Mouse (Mus musculus): ENCODE measurements around the gene Tex33. TPM values are rescaled to one million over a fixed set of nuclear protein-coding genes. Genes with fewer than 3 reads are reported as not detected.

The Tex33 gene
- total RNA-seq (2021): not detected

DNA sequence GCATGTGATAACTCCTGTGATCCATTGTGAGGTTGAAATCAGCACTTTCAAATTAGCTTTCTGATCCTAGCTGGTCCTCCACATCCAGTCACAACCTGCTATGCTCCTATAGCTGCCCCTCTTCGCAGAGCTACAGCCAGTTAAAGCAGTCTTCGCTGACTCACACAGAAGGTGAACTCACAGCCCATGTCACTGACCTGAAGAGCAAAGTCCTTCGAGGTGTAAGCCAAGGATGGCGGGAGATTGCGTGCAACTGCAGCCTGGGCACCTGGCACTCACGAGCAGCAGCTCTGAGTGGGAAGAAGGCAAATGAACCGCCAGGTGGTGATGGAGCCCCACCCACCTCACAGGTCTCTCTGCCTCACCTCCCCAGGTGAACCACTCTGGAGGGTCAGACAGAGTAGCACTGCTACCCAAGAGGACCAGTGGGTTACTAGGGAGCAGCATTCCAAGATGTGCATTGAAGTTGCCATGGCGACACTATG, at the start of gene Tex33:
Gene Tex33 (minus strand): TSS at position 435 of the 485 bp plus-strand sequence.
- no peak for DNase-seq (ENCODE audit: extremely low spot score in 1 of 2, low spot score in 1 of 2)

DNA sequence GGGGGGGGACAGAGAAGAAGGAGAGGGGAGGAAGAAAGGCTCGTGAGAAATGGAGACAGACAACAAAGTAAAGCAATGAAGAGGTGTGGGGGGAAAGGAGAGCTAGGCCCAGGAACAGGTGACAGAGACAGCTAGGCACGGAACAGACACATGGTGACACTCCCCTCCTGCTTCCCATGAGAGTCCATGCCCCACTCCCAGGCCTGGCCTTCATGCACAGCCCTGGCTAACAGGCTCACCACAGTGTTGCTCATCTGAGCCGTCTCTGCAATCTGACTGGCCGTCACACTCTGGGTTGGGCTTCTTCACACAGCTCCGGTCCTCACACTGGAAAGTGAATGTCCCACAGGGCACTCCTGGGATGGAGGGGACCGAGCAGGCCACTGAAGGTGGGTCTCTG, 48.1 kb upstream of the Tex33 start:
- no peak for DNase-seq (ENCODE audit: extremely low spot score in 1 of 2, low spot score in 1 of 2)

DNA sequence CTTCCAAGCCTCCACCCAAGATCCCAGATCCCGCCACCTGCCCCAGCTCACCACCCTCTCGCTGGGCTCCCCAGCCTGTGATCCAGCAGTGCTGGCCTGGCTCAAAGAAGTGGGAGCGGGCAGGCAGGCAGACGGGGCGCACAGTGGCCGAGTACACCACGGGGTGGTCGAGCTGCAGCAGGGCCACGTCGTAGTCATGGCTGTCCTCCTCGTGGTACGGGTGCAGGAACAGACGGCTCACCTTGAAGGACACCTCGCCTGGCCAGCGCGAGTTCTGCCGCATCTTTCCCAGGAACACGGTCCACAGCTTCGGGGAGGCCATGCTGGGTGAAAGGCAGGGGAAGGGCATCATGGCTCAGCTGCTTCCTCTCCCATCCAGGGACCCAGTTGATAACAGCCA, 46.5 kb upstream of the Tex33 start:
- DNase-seq (ENCODE audit: extremely low spot score in 1 of 2, low spot score in 1 of 2): no peak

DNA sequence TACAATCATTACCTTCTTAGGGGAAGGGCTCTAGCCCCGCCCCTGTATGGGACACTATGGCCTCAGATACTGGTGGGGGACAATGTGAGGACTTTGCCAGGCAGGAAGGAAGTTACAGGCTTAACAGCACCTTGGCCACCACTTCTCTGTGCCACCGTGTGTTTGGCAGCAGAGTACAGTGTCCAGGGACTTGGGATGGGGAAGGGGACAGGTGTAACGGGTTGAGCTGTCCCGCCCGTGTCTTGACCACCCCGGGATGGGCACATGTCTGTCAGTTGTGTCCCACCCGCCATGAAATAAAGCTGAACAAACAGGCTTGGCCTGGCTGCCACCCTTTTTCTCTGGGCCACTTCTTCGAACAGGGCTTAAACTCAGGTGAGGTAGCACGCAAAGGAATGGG, 43.3 kb upstream of the Tex33 start:
- DNase-seq (ENCODE audit: extremely low spot score in 1 of 2, low spot score in 1 of 2): no peak

DNA sequence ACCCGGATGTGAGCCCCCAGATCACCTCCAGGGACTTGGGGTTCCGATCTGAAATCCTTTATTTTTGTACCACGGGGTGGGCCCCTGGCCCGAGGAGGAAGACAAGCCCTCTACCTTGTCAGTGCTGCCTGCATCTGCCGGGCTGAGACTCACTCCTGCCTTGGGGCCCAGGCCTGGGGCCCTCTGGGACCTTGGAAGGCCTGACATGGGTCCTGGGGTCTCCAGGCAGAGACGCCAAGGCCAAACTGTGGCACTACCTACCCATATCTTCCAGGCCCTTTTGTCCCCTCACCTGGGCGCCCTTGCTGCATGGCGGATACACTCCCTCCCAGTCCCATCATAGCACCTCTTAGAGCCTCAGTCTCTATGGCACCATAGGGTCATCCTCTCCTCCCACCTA, 42.8 kb upstream of the Tex33 start:
- DNase-seq (ENCODE audit: extremely low spot score in 1 of 2, low spot score in 1 of 2): no peak

DNA sequence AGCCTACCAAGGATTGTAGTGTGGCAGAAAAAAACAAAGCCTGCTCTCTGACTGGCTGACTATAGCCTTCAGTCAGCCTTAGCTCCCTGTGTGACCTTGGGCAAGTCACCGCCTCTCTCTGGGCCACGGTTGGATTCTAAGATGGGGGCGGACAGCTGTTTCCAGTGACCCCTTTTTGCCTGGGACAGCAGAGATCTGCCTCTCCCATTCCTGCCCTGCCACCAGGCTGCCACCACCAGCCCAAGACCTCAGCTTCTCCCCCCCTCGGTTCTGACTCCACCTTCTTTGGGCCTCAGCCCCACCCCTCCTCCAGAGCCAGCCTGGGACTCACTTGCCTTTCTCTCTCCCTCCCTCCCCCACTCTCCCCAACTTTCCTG, 42.3 kb upstream of the Tex33 start:
- no peak for DNase-seq (ENCODE audit: extremely low spot score in 1 of 2, low spot score in 1 of 2)

DNA sequence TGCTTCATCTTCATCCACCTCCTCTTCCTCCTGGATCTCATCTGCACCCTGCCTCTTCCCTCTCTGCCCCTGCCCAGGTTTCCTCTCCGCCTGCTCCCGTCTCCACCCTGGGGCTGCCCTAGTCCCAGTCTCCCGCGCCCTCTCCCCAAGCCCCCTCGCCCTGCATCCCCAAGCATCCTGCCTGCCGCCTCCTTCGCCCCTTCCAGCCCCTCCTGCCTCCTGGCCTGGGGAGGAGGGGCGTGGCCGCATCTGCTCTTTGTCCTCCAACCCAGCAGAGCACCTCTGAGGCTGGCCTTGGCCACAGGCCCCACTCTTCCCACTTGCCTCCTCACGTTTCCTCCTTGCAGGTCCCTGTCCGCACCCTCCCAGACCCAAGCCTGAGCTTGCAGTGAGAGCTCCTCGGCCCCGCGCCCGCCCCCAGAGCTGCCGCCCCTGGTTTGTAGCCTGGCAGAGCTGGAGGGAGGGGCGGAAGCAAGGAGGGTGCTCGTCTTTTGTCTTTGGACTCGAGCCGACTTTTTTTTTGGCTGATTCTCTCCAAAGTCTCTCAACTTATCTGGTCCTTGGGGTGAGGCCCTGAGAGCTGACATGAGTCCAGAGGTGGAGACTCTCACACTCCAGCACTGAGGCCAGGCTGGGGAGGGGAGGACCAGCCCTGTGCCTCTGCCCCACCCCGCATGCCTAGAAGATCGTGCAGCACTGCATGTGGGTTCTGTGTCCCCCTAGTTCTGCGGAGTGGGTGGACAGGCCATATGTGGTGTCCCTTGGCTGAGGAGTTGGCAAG, 41.7 kb upstream of the Tex33 start:
- DNase-seq (ENCODE audit: extremely low spot score in 1 of 2, low spot score in 1 of 2): no peak

DNA sequence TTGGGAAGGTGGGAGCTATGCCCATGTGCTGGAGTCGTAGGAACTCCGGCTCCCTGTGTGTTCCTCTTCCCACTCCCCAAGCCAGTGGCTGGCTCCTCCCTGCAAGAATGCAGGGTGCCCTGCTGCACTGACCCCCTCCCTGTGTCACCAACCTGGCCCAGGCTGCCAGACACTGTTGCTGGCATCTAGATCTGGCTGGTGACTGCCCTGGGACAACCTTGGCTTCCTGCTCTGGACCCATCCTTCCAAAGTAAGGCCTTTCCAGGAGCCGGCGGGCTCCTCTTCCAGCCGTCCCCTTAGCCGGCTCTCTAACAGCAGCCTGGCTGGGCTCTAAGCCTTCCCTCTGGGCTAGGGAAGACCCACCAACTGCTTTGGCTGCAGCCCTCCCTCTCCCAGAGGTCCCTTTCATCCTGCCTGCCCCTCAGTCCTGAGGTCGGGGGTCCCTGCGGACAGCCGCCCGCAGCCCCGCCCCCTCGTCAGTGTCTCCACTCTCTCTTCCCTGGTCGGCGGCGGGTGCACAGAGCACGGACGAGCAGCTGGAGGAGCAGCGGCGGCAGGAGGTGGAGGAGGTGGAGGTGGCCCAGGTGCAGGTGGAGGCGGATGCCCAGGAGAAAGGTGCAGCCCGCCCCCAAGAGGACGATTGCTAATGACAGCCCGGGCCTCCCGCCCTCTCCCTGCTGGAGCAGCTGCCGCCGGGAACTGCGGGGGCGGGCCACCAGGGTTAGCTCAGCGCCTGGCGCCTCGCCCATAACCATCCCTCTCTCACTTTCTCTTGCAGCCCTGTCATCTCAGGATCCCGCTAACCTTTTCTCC, 40.9 kb upstream of the Tex33 start:
- peak; percentile 80 to 81 for DNase-seq (ENCODE audit: extremely low spot score in 1 of 2, low spot score in 1 of 2)

DNA sequence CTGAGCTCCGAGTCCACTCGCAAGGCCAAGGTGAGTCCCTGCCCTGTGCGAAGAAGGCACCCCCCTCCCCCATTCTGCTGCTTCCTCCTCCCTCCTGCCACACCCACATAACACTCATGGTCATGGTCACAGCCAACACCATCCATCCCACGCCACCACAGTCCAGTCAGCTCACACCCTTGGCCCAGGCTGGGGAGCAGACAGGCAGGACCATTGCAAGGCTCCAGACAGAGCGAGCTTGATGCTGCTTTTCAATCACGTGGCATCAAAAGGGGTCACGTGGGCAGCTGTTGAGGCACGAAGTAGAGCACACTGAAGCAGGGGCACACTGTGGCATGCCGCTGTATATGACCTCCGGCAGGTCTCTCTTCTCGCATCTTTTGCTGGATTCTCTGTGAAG, 40.0 kb upstream of the Tex33 start:
- no peak for DNase-seq (ENCODE audit: extremely low spot score in 1 of 2, low spot score in 1 of 2)

DNA sequence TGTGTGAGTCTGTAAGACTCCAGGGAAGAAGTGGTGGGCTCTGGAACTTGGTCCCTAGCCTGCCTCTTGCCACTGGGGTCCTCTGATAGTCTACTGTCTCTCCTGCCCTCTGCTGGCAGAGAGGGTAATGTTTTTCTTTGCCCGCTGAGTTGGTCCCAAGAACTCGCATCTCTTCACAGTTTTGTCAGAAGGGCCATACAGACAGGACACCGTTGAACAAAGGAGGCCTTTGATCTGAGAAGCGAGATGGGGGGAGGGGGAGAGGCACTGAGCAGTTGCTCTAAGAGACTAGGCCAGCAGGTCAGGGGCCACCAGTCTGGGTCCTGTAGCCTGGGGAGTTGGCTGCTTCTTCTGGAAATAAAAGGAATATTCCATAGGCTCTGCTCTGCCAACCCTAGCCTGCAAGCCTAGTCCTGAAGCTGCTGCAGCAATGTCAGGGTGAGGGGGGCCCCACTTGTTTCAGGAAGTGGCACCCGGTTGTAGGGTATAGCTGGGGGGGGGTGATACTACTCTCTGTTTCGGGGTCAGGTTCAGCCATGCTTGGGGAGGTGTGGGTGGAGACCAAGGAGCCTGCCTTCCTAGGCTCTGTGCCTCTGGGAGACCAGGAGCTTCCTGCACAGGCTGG, 39.3 kb upstream of the Tex33 start:
- peak; percentile 54 to 62 for DNase-seq (ENCODE audit: extremely low spot score in 1 of 2, low spot score in 1 of 2)

DNA sequence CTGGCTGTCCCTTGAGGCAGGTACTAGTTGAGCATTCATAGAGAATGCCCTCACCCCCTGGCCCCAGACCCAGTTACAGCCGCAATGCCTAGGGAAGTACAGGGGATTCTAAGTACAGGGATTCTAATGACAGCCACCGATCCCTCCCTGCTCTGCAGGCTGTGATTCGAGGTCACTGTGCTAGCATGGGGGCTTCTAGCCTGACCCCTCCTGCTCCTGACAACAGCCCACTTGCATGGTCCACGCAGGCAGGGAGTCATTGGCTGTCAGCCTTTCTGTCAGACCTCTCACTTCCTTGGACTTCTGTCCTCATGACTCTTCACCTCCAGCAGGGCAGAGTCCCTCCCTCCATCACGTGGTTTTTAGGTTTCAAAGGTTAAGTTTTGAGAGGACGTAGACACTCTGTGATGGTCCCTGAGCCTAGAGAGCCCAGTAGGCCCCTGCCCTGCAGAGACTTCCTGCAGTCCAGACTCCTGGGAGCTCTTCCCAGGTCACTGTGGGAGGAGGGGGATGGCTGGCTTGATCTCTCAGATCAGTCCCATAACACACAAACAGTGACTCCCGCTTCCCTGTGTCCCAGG, 35.9 kb upstream of the Tex33 start:
- no peak for DNase-seq (ENCODE audit: extremely low spot score in 1 of 2, low spot score in 1 of 2)

DNA sequence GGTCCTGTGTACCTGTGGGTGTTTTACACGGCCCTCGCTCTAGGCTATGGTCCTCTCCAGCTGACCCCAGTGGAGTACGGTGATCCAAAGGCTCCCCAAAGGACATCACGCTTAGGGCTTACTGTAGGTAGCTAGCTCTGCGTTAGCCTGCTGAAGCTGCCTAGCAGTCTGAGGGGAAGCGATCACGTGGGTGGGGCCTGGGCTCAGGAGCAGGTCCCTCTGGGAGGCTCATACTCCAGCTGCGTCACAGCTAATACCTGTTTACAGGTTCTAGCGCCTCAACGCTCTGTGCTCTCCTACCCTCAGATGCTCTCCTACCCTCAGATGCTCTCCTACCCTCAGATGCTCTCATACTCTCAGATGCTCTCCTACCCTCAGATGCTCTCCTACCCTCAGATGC, 35.2 kb upstream of the Tex33 start:
- DNase-seq (ENCODE audit: extremely low spot score in 1 of 2, low spot score in 1 of 2): no peak

DNA sequence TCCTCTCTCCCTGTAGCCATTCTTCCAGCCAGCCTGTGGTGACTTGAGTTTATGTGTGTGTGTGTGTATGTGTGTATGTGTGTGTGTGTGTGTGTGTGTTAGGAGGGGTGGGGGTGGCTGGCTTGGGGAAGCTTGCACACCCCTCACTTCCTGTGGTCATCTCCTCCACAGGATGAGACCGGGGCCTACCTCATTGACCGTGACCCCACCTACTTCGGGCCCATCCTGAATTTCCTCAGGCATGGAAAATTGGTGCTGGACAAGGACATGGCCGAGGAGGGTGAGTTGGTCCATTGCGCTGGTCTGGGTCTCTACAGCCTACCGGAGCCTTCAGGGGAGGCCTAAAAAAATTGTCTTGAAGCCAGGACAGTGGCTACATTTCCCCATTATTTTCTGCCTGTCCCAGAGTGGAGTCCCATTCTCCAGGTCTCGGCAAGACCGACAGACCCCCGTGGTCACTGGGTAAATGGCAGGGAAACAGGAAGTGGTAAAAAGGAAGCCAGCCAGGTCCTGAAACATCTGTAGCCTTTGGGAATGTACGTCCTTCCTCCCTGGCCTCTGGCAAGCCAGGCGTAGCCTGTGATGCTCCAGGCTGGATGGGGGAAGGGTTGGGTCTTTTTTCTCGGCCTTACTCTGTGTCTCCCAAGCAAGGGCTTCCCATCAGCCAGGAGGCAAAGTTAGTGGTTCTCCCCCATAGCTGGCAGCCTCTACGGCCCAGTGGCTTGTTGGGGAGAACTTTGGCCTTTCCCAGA, 34.3 kb upstream of the Tex33 start:
- DNase-seq (ENCODE audit: extremely low spot score in 1 of 2, low spot score in 1 of 2): no peak

DNA sequence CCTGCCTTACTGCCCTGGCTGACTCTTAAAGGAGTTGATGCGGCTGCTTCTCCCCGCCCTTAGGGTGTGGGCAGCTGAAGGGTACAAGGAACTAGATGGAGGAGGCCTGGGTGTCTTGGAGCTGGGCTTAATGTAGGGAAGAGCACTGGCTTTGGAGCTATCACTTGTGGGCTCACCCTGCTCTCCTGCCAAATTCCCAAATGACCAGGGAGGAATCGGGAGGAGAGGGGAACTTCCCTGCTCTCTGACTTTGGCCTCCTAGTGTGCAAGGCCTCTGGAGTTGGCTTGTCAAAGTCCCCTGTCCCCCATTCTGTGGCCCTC, 33.4 kb upstream of the Tex33 start:
- DNase-seq (ENCODE audit: extremely low spot score in 1 of 2, low spot score in 1 of 2): no peak

DNA sequence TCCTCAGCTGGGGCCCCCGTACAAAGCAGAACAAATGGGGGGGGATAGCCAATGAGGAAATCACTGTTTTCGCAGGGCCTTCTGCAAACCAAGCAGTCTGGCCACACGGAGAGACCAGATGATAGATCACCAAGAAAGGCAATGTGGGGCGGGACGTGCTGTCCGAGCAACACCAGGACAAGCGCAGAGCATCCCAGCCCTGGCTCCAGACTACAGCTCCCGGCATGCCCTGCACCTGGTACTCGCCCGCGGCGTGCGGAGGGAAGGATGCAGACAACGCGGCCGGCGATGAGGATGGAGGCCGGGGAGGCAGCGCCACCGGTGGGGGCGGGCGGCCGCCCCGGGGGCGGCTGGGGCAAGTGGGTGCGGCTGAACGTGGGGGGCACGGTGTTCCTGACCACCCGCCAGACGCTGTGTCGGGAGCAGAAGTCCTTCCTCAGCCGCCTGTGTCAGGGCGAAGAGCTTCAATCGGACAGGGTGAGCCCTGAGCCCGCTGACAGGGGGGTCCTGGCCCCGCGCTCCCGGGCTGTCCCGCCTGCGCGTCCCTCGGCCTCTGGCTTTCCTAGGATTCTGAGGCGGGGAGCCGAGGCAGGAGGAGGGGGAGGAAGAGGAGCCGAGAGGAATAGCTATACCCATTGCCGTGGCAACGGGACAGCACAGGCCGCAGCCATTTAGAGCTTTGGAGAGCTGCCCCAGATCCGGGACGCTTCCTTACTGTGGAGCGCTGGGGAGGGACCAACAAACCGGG, 32.9 kb upstream of the Tex33 start, which contains the start of gene Kctd17:
Gene Kctd17 (plus strand): TSS at position 174 of the 748 bp plus-strand sequence.
- DNase-seq (ENCODE audit: extremely low spot score in 1 of 2, low spot score in 1 of 2): peak; percentile 70 to 74

DNA sequence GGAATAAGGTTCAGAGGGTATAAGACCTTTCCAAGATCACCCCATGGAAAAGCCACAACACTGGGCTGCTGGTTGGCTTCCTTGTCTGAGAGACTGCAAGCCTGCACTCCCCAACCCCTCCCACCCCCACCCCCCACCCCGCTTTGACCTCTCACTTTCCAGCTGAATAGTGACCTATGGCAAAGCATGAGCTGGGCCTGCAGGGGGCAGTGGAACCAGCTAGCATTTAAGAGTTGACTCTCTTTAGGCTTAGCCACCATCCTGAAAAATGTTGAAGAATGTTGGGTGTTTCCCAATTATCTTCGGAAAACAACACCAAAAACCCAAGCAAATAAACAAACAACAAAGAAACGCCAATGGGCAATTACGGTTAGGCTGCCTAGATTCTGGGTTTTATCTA, 29.5 kb upstream of the Tex33 start:
- no peak for DNase-seq (ENCODE audit: extremely low spot score in 1 of 2, low spot score in 1 of 2)

DNA sequence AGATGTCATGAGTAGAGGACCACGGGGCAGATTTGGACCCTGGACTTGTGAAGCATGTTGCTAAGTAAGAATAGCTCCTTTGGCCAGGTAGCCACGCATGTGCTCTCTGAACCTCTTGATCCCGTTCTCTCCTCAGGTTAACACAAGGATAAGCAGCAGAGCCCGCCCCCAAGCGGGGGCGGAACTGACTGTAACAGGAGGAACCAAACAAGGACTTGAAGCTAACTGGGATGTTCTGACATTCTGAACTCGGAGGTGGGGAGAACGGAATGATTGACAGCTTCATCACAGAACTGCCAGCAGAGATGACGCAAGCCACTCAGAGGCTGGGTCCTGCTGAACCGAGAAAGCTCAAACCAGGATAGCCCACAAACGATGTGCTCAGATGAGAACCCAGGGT, 28.8 kb upstream of the Tex33 start:
- DNase-seq (ENCODE audit: extremely low spot score in 1 of 2, low spot score in 1 of 2): no peak

DNA sequence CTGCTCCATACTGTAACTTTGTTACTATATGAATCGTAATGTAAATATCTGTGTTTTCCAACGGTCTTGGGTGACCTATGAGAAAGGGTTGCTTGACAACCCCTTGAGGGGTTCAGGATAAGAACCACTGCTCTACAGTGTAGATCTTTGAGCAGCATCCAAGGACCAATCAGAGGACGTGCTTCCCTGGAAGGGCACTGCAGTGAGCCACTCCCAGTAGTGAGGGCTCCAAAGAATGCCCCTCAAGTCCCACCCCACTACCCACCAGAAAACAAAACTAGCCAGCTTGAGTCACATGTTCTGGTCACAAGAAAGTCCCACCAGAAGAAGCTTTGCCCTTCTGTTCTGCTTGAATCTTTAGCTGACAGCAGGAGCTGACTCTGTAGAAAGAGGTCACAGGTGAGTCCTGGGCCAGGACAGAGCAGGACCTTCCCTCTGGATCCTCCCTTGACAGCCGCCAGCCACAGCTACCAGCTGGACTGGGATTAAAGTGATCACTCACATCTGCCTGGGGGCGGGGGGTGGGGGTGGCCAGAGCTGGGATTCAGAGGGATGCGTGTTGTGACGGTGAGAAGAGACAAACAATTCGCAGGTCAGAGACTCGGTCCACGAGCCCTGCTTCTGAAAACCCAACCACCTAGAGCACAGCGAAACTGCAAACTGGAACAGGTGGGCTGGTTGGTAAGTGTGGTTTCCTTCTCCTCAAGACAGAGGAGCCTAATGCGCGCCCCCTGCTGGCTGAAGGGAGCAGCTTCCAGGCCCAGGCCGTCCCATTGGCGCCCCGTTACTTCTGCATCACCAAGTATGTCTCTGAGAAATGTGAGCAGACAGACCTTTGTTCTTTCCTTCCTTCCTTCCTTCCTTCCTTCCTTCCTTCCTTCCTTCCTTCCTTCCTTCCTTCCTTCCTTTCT, 26.6 kb upstream of the Tex33 start:
- DNase-seq (ENCODE audit: extremely low spot score in 1 of 2, low spot score in 1 of 2): peak; percentile 78 to 92

DNA sequence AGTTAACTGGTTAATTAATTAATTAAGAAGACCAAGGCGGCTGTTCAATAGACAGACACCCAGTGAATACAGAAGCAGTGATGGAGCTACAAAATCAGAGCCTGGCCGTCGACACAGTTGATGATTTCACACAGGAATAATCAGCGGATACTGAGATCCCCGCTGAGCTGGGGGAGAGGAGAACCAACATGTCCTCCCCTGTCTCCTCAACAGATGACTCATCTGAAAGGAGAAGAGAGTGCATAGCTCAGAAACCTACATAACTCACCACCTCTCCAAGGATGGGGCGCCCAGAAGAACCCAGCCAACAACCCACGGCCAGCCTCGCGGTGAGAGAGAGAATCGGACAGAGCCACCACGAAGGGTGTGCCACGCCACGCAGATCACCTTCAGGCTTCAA, 24.7 kb upstream of the Tex33 start:
- DNase-seq (ENCODE audit: extremely low spot score in 1 of 2, low spot score in 1 of 2): no peak

All from layer of hippocampus, postnatal 25 days (tissue).